Mouse (Mus musculus) CD4-positive naive resting alpha-beta T cell, adult 57 days (primary cell): Measurements from ENCODE around the gene Fahd2a. TPM values are rescaled to one million over a fixed set of nuclear protein-coding genes. Genes with fewer than 3 reads are reported as not detected.

Experiments
- total RNA-seq: library from RNA; stranded (reverse); gene quantifications from one replicate; pipeline ENCODE4 v1.2.4, GENCODE M21; 2023

Fahd2a gene
- total RNA-seq: 13.6 TPM

DNA sequence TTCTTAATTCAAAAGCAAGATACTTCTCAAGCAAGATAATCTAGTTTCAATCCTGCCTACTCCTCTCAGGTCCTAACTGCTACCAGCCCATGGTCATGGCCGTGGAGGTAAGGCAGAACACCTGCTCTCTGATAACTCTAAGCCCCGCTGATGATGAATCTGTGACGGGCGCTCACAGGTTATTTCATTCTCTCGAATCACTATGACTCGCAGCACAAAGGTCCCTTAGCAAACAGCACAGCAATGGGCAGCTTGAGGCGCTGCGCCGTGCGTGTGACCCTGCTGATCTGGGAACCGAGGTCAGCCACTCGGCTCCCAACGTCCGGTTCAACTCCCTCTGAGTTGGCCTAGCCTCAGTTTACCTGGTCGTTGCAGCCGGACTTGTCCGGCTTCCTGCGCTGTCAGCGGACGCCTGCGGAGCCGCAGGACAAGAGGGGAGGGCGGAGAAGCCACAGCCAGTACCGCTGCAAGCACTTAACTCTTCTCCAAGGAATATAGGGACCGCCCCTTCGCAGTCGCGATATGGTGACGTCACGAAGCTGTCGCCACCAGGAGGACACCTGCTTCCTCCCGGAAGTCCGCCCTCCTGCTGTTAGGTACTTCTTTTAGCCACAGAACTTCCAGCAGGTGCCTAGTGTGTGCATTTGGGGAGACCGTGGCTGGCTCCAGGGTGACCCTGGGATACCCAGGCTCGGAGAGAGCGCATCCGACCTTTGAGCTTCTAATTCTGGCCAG, at the start of gene Fahd2a:
TSS of gene Fahd2a (minus strand) at position 511 of the 735 bp plus-strand sequence.

DNA sequence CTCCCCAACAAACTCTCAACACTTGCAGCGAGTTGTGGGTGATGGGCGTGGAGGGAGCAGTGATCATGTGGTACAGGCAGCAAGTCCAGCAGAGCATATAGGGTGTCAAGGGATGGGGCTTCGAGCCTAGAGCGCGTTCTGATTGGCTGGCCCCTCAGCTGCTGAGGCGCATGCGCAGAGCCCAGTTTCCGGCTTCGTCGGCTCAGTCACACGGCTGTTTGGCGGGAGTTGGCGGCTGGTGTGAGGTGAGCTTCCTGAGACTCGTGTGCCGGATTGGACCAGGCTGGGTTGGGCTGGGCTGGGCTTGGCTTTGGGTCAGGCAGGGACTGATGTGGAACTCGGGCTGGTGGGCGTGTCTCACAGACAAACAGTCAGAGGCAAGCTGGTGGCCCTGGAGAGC, 19.4 kb downstream of the Fahd2a start, which contains the start of gene Gpat2:
TSS of gene Gpat2 (plus strand) at position 223 of the 400 bp plus-strand sequence.

Other genes with a start within 250 kb of the Fahd2a start
- 1.6 TPM for gene 1810024B03Rik, start 236.3 kb downstream of the Fahd2a start, total RNA-seq
- 166 TPM for gene Snrnp200, start 236.2 kb downstream of the Fahd2a start, total RNA-seq
- 45.4 TPM for gene Ciao1, start 196.7 kb downstream of the Fahd2a start, total RNA-seq
- 51.3 TPM for gene Tmem127, start 196.7 kb downstream of the Fahd2a start, total RNA-seq
- gene Stard7, start 174.3 kb downstream of the Fahd2a start, total RNA-seq: 67.7 TPM
- 298 TPM for gene Dusp2, start 108.4 kb downstream of the Fahd2a start, total RNA-seq
- gene Astl, start 105.9 kb downstream of the Fahd2a start, total RNA-seq: 0.80 TPM
- gene Adra2b, start 81.4 kb downstream of the Fahd2a start, total RNA-seq: 0.24 TPM
- gene Gpat2, start 19.4 kb downstream of the Fahd2a start, total RNA-seq: 1.1 TPM
- gene Kcnip3, start 77.5 kb upstream of the Fahd2a start, total RNA-seq: 0.41 TPM
- gene Prom2, start 96.9 kb upstream of the Fahd2a start, total RNA-seq: not detected
- gene Zfp661, start 142.5 kb upstream of the Fahd2a start, total RNA-seq: 5.9 TPM
- 140 TPM for gene Mrps5, start 142.7 kb upstream of the Fahd2a start, total RNA-seq
- gene Mal, start 212.1 kb upstream of the Fahd2a start, total RNA-seq: not detected